Mouse (Mus musculus) ES-CJ7 (cell line): Measurements from ENCODE around the gene Gm45716.

Source experiments
- DNase-seq: peaks from one replicate; pipeline ENCODE4 v3.0.0; 2011; ENCODE audit warnings: low read depth, low spot score

The Gm45716 gene

GRCm38 (mm10) chr11:90283159-90283558 lies 95.7 kb downstream of the Gm45716 start:
- no peak for DNase-seq

GRCm38 (mm10) chr11:90283601-90284000 lies 96.1 kb downstream of the Gm45716 start:
- no peak for DNase-seq

DNA sequence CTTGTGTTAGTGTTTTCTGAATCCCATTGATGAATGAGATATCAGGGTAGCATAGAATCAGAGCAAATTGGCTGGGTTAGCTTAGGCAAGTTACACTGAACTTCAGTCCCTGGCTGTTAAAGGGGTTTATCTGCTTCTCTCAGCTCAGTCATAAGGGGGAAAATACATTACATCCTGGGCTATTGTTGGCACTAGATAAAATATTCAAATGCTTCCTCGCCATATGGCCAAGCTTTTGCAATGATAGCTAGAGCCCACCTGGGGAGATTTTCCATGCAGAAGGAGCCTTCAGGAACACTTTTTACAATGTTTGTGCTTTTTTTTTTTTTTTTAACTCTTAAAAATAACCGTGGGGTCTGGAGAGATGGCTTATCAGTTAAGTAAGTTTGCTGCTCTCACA lies 96.6 kb downstream of the Gm45716 start:
- DNase-seq: no peak

- DNase-seq: no peak
Measured at GRCm38 (mm10) chr11:90284623-90285022, 97.1 kb downstream of the Gm45716 start.

- no peak for DNase-seq
Measured at GRCm38 (mm10) chr11:90286550-90287154, 99.2 kb downstream of the Gm45716 start.

DNA sequence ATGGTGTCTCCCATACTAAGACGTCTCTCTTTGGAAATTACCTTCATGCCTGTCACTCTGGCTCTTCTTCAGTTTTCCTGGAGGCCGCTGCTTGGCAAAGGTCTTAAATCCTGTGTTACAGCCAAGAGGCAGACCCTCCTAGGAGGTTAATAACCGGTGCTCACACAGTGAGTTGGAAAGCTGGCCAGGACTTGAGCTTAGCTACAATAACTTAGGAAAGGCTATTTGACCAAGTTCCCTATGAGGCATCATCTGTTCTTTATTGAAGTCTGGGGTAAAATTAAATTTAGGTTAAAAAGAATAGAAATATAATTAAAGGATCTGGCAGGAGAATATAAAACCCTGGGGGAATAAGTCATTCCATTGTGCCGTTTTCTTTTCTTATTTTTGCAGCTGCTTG lies 103.7 kb downstream of the Gm45716 start:
- DNase-seq: no peak

DNA sequence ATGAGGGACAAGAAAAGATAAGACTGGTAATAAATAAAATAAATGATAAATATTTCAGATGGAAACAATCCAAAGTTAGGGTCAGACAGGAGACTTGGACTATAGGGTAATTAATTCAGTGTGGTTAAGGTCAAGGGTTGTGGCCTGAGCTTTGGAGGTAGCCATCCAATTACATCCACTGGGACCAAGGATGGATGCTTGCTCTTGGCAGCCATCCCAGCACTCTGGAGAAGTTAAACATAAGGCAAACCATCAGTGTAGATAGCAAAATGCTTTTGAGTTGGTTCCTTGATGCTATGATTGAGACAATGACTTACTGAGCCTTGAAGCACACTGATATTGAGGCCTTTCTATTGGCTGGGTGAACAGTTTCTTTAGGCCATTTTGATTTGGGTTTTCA lies 105.3 kb downstream of the Gm45716 start:
- no peak for DNase-seq

- DNase-seq: no peak
Measured at GRCm38 (mm10) chr11:90294622-90295021, 107.1 kb downstream of the Gm45716 start.
